35 mouse cellular contexts compared by ENCODE assay signal in the genomic region with DNA sequence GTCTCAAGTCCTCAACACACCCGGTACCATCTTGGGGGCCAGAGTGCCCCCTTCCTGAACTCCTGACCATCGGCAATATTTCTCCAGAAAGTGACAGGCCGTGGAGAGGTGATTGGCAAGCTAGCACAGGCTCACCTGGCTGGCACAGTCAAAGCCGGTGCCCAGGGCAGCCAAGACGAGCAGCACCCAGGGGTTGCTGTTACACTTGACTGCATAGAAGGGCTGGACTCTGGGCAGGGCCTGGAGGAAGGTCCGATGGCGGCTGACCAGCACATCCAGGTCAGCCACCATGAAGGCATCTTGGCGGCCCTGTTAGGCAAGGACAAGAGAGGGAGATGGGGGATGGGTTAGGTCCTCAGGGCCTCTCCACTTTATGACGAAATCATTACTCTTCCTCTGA. TPM values are rescaled to one million over a fixed set of nuclear protein-coding genes. Genes with fewer than 3 reads are reported as not detected.
DNase-seq lines count a peak whose midpoint lies in the region; ATAC-seq lines count a peak whose summit lies in the region.
"Had no signal": no experiment of that assay in that cellular context is flagged by ENCODE, and none has a peak within 500 bp of the region (broad histone marks: within the 10 kb centered on the region; RNA-seq: fewer than 3 reads in every experiment).

No protein-coding gene starts in this region.

- no peak overlapping the region for H3K9ac ChIP-seq in kidney, embryonic 15.5 days
- H3K9ac ChIP-seq: embryonic facial prominence, embryonic 13.5 days; forebrain, embryonic 12.5 days; forebrain, embryonic 15.5 days; heart, embryonic 13.5 days; hindbrain, embryonic 14.5 days had no signal

- no peak overlapping the region for H3K4me3 ChIP-seq in kidney, embryonic 15.5 days (replicated peaks)
- H3K4me3 ChIP-seq: embryonic facial prominence, embryonic 10.5 days; embryonic facial prominence, embryonic 13.5 days; erythroblast, embryonic 14.5 days; forebrain, embryonic 12.5 days; forebrain, embryonic 15.5 days; heart, embryonic 10.5 days; heart, embryonic 13.5 days had no signal

- DNase-seq in kidney, adult 18-20 months, result peak; percentile 60
- peak; percentile 83 for DNase-seq in kidney, adult 9 months
- DNase-seq in kidney, postnatal 14 days, result peak; percentile 52
- DNase-seq in adrenal gland, postnatal 36 days, result no peak
- no peak for DNase-seq in heart, adult 8-10 months (ENCODE audit: low spot score)
- DNase-seq in cerebellum, adult 8-10 months, result no peak
- DNase-seq: adrenal gland, postnatal 10 days; B cell, adult 2 months; cerebellum, adult 11 months; cerebellum, adult 2 months; cerebellum, postnatal 10 days; cerebellum, postnatal 36 days; embryo, embryonic 11 days; gastrocnemius, postnatal 25 days; heart, adult 18-20 months; heart, postnatal 14 days; heart, postnatal 4 days had no signal

- peaks cover 9% of the 10 kb centered on the region; the same call in 1 of the 2 replicates for H3K27me3 ChIP-seq in kidney, embryonic 15.5 days
- H3K27me3 ChIP-seq: embryonic facial prominence, embryonic 13.5 days; forebrain, embryonic 15.5 days; Patski had no signal

- ATAC-seq in kidney, embryonic 15.5 days (replicated peaks; ENCODE audit: low FRiP score), result no peak
- ATAC-seq: forebrain, embryonic 15.5 days; Patski had no signal

- no peaks in the 10 kb centered on the region for H3K36me3 ChIP-seq in kidney, embryonic 15.5 days
- H3K36me3 ChIP-seq: embryonic facial prominence, embryonic 10.5 days; embryonic facial prominence, embryonic 13.5 days; forebrain, embryonic 12.5 days; forebrain, embryonic 15.5 days; G1E; heart, embryonic 10.5 days; heart, embryonic 13.5 days had no signal

- no peaks in the 10 kb centered on the region for H3K9me3 ChIP-seq in kidney, embryonic 15.5 days (replicated peaks)
- H3K9me3 ChIP-seq: embryonic facial prominence, embryonic 10.5 days; embryonic facial prominence, embryonic 13.5 days; forebrain, embryonic 12.5 days; forebrain, embryonic 15.5 days; G1E; heart, embryonic 10.5 days; heart, embryonic 13.5 days had no signal

- no peak overlapping the region for H3K27ac ChIP-seq in kidney, embryonic 15.5 days
- H3K27ac ChIP-seq: embryonic facial prominence, embryonic 10.5 days; embryonic facial prominence, embryonic 13.5 days; forebrain, embryonic 12.5 days; forebrain, embryonic 15.5 days; heart, embryonic 10.5 days; heart, embryonic 13.5 days; hindbrain, embryonic 14.5 days had no signal

- no peak overlapping the region for H3K4me2 ChIP-seq in kidney, embryonic 15.5 days
- H3K4me2 ChIP-seq: embryonic facial prominence, embryonic 13.5 days; forebrain, embryonic 12.5 days; forebrain, embryonic 15.5 days; heart, embryonic 13.5 days; hindbrain, embryonic 14.5 days had no signal

- H3K4me1 ChIP-seq in kidney, embryonic 15.5 days, result no peaks in the 10 kb centered on the region
- H3K4me1 ChIP-seq: embryonic facial prominence, embryonic 10.5 days; embryonic facial prominence, embryonic 13.5 days; forebrain, embryonic 12.5 days; forebrain, embryonic 15.5 days; heart, embryonic 13.5 days had no signal

- 69% methylated on average over 9 of the region's 9 CpGs for WGBS in kidney, embryonic 15.5 days

RNA-seq across cellular contexts. Expression of a gene that starts 2.0 kb away (rescaled TPM):
- 0.26 and 0.39 TPM in 2 replicates for polyA plus RNA-seq in kidney, embryonic 15.5 days (2015; fragmentation: Nextera tagmentation; extraction: Ambion mirVana)
- not detected for total RNA-seq in adrenal gland, postnatal 36 days (2021)
- not detected for total RNA-seq in heart, adult 8-10 months (2022)
- total RNA-seq: adrenal gland, adult 18-20 months; adrenal gland, postnatal 10 days; adrenal gland, postnatal 4 days; CH12.LX; gastrocnemius, adult 8-10 months; gastrocnemius, postnatal 25 days; heart, adult 18-20 months; heart, postnatal 14 days; heart, postnatal 4 days had no signal
- polyA plus RNA-seq: cortical plate, adult 2 months; embryonic facial prominence, embryonic 10.5 days; embryonic facial prominence, embryonic 13.5 days; erythroblast, embryonic 14.5 days; forebrain, embryonic 12.5 days; G1E; gonadal fat pad, adult 2 months; heart, embryonic 10.5 days; heart, embryonic 13.5 days; heart, embryonic 16.5 days had no signal

RNA-seq across cellular contexts. Expression of a gene that starts 45.3 kb away (rescaled TPM):
- polyA plus RNA-seq in kidney, embryonic 15.5 days (2015; fragmentation: Nextera tagmentation; extraction: Ambion mirVana), result 51.0 and 62.7 TPM in 2 replicates
- total RNA-seq in adrenal gland, postnatal 36 days (2021), result 100 to 1,000 TPM; 103 to 217 TPM
- 10 to 100 TPM; 44.8 to 57.2 (median 49.5) TPM for total RNA-seq in heart, adult 8-10 months (2022)
- total RNA-seq: CH12.LX had no signal

RNA-seq across cellular contexts. Expression of a gene that starts 58.8 kb away (rescaled TPM):
- 43.8 and 48.8 TPM in 2 replicates for polyA plus RNA-seq in kidney, embryonic 15.5 days (2015; fragmentation: Nextera tagmentation; extraction: Ambion mirVana)
- 1 to 10 TPM in 1 of 2 experiments, under 1 TPM in 1; 0.50 to 1.4 TPM for total RNA-seq in adrenal gland, postnatal 36 days (2021)
- total RNA-seq in heart, adult 8-10 months (2022), result 1 to 10 TPM; 1.9 to 3.7 (median 2.6) TPM
- total RNA-seq: G1E had no signal
- polyA plus RNA-seq: erythroblast, embryonic 14.5 days; G1E had no signal

Comparison
In these comparisons a context has a peak if more than half of its experiments do, and no peak if none do; other contexts are left out.
1. DNase-seq: peak in kidney, adult 18-20 months (single experiment), kidney, adult 9 months (single experiment) and kidney, postnatal 14 days (single experiment); none in adrenal gland, postnatal 36 days (0 of 2), heart, adult 8-10 months (single experiment) and cerebellum, adult 8-10 months (single experiment).